Mouse (Mus musculus) E14TG2a.4 (cell line): ENCODE data around the gene Sirt2.

Experiments
- CTCF ChIP-seq: conservative IDR thresholded peaks from 2 replicates; pipeline ENCODE4 v1.5.1; 2014; ENCODE audit warnings: low read length
- POU5F1 ChIP-seq: IDR thresholded peaks from 2 replicates; pipeline ENCODE4 v1.6.1; 2014; ENCODE audit warnings: low read length, borderline replicate concordance

DNA sequence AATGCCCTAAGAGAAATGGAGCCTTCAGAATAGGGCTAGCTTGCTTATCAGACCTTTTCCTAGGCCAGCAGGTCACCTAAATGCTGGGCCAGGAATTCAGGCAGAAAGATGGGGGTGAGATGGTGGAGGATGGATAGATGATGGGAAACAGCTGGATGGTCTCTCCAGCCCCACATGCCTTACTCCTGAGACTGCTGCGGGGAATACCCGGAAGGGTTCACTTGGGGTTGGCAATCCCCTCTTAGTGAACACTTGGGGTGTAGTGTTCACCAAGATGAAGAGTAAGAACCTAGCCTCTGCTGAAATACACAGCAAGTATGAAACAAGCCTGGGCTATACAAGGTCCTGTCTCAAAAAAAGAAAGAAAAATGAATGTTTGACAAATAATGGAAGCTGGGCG lies 22.7 kb downstream of the Sirt2 start:
- TF ChIP-seq CTCF (no peak), POU5F1 (no peak)
